Mouse (Mus musculus) forebrain, embryonic 15.5 days (tissue): Measurements from ENCODE around the gene Rpl37. TPM values are rescaled to one million over a fixed set of nuclear protein-coding genes. Genes with fewer than 3 reads are reported as not detected.

ENCODE experiments used
- ATAC-seq: fragments of 200-750 bp; cut with Nextera tagmentation; replicated peaks from 2 replicates; pipeline ENCODE4 v1.8.0; 2017; ENCODE audit warnings: mild to moderate bottlenecking, moderate TSS enrichment, moderate library complexity
- H3K27ac ChIP-seq: fragments of 300-500 bp; sonication (generic); replicated peaks from 2 replicates; pipeline ENCODE4 v1.5.1; 2015; ENCODE audit warnings: mild to moderate bottlenecking, inconsistent platforms
- H3K27me3 ChIP-seq: fragments of 300-500 bp; sonication (generic); 2 replicates; pipeline ENCODE4 v1.6.1; 2015; ENCODE audit warnings: inconsistent platforms
- H3K36me3 ChIP-seq: fragments of 300-500 bp; sonication (generic); 2 replicates; pipeline ENCODE4 v1.6.1; 2015; ENCODE audit warnings: mild to moderate bottlenecking, inconsistent platforms
- H3K4me1 ChIP-seq: fragments of 300-500 bp; sonication (generic); 2 replicates; pipeline ENCODE4 v1.6.1; 2015; ENCODE audit warnings: inconsistent platforms
- H3K4me2 ChIP-seq: fragments of 300-500 bp; sonication (generic); replicated peaks from 2 replicates; pipeline ENCODE4 v1.6.1; 2015; ENCODE audit warnings: mild to moderate bottlenecking, inconsistent platforms
- H3K4me3 ChIP-seq: fragments of 300-500 bp; sonication (generic); 2 replicates; pipeline ENCODE4 v1.5.1; 2015; ENCODE audit warnings: mild to moderate bottlenecking, inconsistent platforms
- H3K9ac ChIP-seq: fragments of 300-500 bp; sonication (generic); replicated peaks from 2 replicates; pipeline ENCODE4 v1.6.1; 2015; ENCODE audit warnings: mild to moderate bottlenecking, inconsistent platforms
- H3K9me3 ChIP-seq: fragments of 300-500 bp; sonication (generic); 2 replicates; pipeline ENCODE4 v1.6.1; 2016; ENCODE audit warnings: inconsistent platforms
- WGBS: fragments of 180-500 bp; shearing (Covaris S2); methylation state at CpG from one replicate; pipeline ENCODE4 v1.1.7; 2015; ENCODE audit warnings: mixed read lengths; 5-methylcytosine and 5-hydroxymethylcytosine counted together
- polyA plus RNA-seq: library from polyadenylated mRNA; unstranded; fragments of >200 nt; fragmentation: Nextera tagmentation; extraction: Ambion mirVana; gene quantifications from 2 replicates; pipeline ENCODE4 v1.2.1, GENCODE M21; 2015

Gene Rpl37
- 422 and 438 TPM in 2 replicates for polyA plus RNA-seq

DNA sequence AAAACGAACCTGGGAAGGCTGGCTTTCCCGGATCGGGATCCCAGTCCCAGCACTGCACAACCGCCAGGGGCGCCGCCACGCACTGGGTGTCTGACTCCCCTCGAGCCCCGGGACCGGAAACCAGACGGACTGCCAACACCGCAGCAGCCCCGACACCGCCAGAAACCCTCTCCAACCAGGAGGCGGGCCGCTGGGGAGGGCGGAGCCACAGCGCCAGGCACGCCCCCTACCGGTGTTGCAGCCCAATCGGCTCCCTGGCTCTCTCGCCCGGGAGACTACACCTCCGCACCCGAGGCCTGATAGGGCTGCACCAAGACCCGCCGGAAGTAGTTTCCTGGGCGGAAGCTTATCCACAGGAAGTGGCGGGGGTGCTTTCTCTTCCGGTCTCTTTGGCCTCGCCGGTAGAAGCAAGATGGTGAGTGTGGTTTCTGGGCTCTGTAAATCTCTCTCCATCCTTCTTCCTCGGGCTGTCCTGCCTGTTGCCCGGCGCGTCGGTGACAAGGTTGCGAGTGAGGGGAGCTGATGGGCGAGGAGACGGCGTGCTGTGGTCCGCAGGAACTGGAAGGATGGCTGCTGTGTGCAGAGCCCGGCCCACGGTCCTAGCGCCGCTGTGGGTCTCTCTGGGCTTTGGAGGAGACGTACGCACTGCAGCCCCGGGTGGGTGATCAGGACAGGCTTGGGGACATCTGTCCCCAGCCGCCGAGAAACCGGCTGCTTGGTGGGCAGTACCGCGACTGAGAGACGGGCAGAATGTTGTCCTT lies at the start of gene Rpl37:
Gene Rpl37 (plus strand): TSS at position 376 of the 761 bp plus-strand sequence.
- Histone ChIP-seq H3K27me3 (no peaks in the 10 kb centered on the region), H3K4me2 (peak within 1 kb of the TSS; percentile 81), H3K36me3 (peaks cover 36% of the 10 kb centered on the region), H3K9ac (peak within 1 kb of the TSS; percentile 99), H3K4me3 (peak within 1 kb of the TSS; percentile 97), H3K27ac (peak within 1 kb of the TSS; percentile 91), H3K4me1 (peaks cover 27% of the 10 kb centered on the region), H3K9me3 (no peaks in the 10 kb centered on the region)
- under 1% methylated on average over 55 of the region's 55 CpGs for WGBS
- ATAC-seq, result peak; percentile 99

DNA sequence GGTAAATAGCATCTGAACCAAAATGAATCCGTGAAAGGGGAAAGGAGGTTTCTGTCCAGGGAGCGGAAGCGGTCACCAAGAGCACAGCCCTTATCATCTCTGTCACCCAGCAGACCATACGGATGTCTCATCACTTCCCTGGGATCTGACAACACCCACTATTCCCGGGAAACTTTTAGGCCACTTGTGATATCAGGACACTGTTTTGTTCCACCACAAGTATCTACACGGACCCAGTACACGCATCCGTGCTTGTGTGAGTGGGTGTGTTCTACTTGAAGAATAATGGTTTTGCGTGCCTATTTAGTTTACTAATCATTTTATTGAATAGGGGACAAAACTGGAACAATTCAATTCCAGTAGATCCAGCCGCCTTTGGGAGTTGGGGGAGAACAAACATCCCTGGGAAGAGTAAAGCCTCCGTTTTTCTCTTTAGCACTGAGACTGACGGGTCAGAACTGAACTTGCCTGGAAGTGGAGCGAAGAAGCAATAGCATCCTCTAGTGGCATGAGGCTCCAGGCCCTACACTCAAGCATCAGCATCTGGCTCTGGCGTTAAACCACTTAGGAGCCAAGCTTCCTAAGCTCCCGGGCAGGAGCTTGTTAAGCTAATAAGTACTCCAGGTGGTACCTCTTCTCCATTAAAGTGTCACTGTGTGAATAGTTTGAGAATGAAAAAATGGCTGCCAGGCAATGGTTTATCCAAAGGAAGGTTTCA lies 47.5 kb upstream of the Rpl37 start:
- ATAC-seq, result peak; percentile 67; the same call in 1 of the 2 replicates
- H3K9me3 ChIP-seq, result no peaks in the 10 kb centered on the region
- H3K36me3 ChIP-seq, result no peaks in the 10 kb centered on the region
- H3K4me1 ChIP-seq, result no peaks in the 10 kb centered on the region
- H3K4me2 ChIP-seq, result no peak overlapping the region
- no peak overlapping the region for H3K4me3 ChIP-seq
- WGBS, result 59% methylated on average over 15 of the region's 15 CpGs
- H3K27ac ChIP-seq, result no peak overlapping the region
- no peaks in the 10 kb centered on the region for H3K27me3 ChIP-seq
- no peak overlapping the region for H3K9ac ChIP-seq

DNA sequence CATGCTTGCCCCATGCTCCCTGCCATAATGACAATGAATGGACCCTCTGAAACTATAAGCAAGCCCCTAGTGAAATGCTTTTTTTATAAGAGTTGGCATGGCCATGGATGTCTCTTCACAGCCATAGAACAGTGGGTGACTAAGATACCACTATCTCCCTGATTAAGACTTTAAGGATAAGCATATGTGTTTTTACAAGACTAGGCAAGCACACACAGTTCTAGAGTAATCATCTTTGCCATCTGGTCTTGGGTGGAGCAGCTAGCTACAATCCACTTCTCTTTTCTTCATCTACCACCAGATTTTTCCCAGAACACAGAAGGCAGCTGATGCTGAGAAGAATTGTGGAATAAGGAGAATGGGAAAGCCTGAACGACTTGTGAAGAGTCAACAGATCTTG lies 35.2 kb upstream of the Rpl37 start:
- H3K36me3 ChIP-seq, result no peaks in the 10 kb centered on the region
- H3K9me3 ChIP-seq, result no peaks in the 10 kb centered on the region
- no peak overlapping the region for H3K9ac ChIP-seq
- ATAC-seq, result no peak
- H3K4me2 ChIP-seq, result no peak overlapping the region
- no peak overlapping the region for H3K27ac ChIP-seq
- H3K4me1 ChIP-seq, result no peaks in the 10 kb centered on the region
- H3K27me3 ChIP-seq, result no peaks in the 10 kb centered on the region
- 76% methylated on average over 1 of the region's 1 CpGs for WGBS
- H3K4me3 ChIP-seq, result no peak overlapping the region

DNA sequence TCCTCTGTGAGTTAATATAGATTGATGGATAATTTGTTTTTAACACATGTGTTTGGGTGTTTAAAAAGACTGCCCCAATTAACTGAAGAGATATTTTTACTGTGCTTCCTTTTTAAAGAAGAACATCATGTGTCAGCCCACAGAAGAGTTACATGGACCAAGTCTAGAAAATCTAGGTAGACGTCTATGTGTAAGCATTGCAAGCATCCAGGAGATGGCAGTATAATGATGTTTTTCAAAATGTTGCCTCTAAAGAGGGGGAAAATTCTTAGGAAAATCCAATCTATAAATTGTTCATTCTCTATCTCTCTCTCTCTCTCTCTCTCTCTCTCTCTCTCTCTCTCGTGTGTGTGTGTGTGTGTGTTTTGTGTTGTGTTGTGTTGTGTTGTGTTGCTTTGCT lies 30.3 kb upstream of the Rpl37 start:
- H3K27ac ChIP-seq, result no peak overlapping the region
- H3K9ac ChIP-seq, result no peak overlapping the region
- WGBS, result 14% methylated on average over 2 of the region's 2 CpGs
- no peak overlapping the region for H3K4me3 ChIP-seq
- H3K36me3 ChIP-seq, result no peaks in the 10 kb centered on the region
- H3K9me3 ChIP-seq, result no peaks in the 10 kb centered on the region
- peak; percentile 35; the same call in 1 of the 2 replicates for ATAC-seq
- no peaks in the 10 kb centered on the region for H3K4me1 ChIP-seq
- H3K27me3 ChIP-seq, result no peaks in the 10 kb centered on the region
- no peak overlapping the region for H3K4me2 ChIP-seq

DNA sequence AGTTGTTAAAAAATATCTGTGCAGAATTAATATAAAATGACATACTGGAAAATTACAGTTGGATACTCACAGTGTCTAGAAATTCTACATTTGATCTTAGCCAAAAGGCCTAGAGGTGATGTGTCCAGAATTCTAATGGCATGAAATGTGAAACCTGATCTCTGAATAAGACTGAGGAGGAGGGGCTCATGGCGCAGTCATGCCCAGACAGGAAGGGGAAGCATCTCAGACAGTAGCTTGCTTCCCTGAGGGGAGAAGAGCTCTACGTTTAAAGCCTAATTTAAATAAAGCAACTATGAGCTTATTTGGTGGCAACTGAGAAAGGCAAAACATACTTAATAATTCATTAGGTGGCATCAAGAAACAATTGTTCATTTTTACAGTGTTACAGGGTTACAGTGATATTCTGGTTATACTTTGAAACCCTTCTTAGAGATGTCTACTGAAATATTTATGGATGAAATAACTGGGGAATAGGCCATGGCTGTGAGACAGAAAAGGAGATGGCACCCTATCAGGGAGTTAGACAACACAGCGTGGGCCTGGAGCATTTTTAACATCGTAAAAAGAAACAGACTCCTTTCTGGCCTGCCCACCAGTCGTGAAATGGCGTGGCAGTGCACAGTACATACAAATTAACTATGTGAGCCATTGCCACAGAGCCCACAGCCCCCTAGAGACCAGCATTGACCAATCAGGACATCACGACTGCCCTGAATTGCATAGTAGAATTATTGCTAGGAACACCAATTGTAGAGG lies 27.4 kb upstream of the Rpl37 start:
- no peak overlapping the region for H3K4me3 ChIP-seq
- no peak overlapping the region for H3K27ac ChIP-seq
- ATAC-seq, result no peak; the same call in 1 of the 2 replicates

DNA sequence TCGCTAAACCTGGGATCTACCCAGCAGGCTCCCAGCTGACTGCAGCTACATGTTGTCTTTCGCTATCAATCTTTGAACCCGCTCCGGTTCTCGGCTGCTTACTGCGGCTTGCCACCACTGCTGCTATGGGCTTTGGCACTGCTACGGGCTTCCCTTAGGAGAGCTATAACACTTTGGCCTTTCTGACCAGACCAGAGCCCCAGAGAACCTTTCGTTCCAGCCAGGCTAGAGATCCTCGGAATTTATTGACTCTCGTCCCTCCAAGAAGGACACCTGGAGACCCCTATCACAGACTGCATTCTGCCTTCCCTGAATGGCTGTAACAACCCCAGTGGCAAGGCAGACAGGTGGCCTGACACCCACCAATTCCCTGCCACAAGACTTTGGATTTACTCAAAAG lies 26.3 kb upstream of the Rpl37 start:
- no peaks in the 10 kb centered on the region for H3K36me3 ChIP-seq
- 96% methylated on average over 10 of the region's 10 CpGs for WGBS
- H3K4me3 ChIP-seq, result no peak overlapping the region
- no peaks in the 10 kb centered on the region for H3K4me1 ChIP-seq
- ATAC-seq, result no peak
- no peaks in the 10 kb centered on the region for H3K27me3 ChIP-seq
- H3K27ac ChIP-seq, result no peak overlapping the region
- no peak overlapping the region for H3K4me2 ChIP-seq
- no peak overlapping the region for H3K9ac ChIP-seq
- no peaks in the 10 kb centered on the region for H3K9me3 ChIP-seq

More for the DNA sequence above, 27.4 kb upstream of the Rpl37 start:
- no peaks in the 10 kb centered on the region for H3K36me3 ChIP-seq
- no peak overlapping the region for H3K4me2 ChIP-seq
- no peaks in the 10 kb centered on the region for H3K4me1 ChIP-seq
- WGBS, result 69% methylated on average over 7 of the region's 7 CpGs
- H3K9me3 ChIP-seq, result no peaks in the 10 kb centered on the region
- H3K27me3 ChIP-seq, result no peaks in the 10 kb centered on the region
- H3K9ac ChIP-seq, result no peak overlapping the region

DNA sequence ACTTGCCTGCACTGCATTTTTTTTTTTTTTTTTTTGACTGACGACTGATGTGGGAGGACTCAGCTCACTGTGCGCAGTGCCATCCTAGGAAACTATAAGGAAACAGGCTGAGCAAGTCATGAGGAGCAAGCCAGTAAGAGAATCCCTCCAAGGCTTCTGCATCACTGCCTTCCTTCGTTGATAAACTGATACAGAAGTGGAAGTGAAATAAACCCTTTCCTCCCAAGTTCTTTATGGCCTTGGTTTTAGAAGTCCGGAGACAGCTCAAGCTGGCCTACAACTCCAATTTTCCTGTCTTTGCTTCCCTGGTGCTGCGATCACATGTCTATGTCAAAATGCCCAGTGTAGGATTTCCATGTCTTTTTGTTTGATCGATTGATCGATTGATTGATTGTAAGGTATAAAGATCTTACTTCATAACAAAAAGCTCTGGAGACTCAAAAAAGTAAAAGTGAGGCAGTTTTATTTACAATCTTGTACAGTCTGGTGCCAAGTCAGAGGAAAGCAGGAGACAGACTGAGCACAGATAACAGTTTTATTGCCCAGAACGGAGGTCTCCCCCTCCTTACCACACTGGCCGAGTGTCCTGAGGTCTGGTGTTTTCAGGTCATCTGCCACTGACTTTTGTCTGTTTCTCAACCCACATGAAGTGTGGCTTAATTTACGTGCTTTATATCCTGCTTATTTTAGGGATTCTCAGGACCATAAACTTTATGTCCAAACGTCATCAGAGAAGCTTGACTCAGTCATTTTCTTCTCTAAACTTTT lies 20.7 kb upstream of the Rpl37 start:
- Histone ChIP-seq H3K4me3 (no peak overlapping the region), H3K4me1 (no peaks in the 10 kb centered on the region), H3K27ac (no peak overlapping the region), H3K4me2 (no peak overlapping the region), H3K27me3 (no peaks in the 10 kb centered on the region), H3K9ac (no peak overlapping the region), H3K36me3 (no peaks in the 10 kb centered on the region), H3K9me3 (no peaks in the 10 kb centered on the region)
- 92% methylated on average over 11 of the region's 11 CpGs for WGBS
- no peak for ATAC-seq

DNA sequence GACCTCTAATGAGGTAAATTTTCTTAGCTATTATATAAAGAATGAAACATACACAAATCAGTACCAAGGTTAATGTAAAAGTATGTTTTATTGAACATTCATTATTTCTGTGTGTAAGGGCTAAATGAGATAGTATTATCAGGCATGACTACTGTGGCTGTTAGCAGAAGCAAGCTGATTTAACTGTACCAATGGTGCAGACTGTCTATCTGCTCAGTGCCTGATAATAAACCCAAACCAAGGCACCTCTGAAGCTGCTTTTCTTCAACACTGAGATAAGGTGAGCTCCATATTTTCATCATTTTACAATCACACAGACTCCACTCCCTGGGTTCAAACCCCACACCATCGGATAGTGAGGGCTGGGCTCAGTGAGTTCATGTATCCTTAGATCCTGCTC lies 19.1 kb upstream of the Rpl37 start:
- Histone ChIP-seq H3K27me3 (no peaks in the 10 kb centered on the region), H3K9ac (no peak overlapping the region), H3K4me2 (no peak overlapping the region), H3K4me1 (no peaks in the 10 kb centered on the region), H3K4me3 (no peak overlapping the region), H3K36me3 (no peaks in the 10 kb centered on the region), H3K9me3 (no peaks in the 10 kb centered on the region), H3K27ac (no peak overlapping the region)
- 92% methylated on average over 1 of the region's 1 CpGs for WGBS
- no peak for ATAC-seq

DNA sequence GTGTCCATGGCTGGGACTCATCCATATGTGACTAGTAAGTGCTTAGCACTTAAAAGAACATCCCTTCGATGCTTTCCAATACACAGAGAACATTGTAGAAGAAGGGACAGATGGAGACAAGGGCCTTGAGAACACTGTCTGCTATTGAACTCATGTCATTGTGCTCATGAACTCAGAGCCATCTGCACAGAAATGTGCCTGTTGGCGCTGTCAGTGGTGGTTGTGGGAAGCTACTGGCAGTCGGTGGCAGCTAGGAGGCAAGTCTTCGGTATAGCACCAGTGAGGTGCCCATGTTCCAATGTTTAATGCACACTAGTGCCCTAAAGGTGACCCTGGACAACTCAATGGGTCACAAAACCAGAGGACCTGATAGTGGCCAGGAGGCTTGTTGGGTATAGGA lies 14.1 kb upstream of the Rpl37 start:
- no peak overlapping the region for H3K27ac ChIP-seq
- H3K4me3 ChIP-seq, result no peak overlapping the region
- no peaks in the 10 kb centered on the region for H3K9me3 ChIP-seq
- H3K36me3 ChIP-seq, result no peaks in the 10 kb centered on the region
- 96% methylated on average over 4 of the region's 4 CpGs for WGBS
- no peak for ATAC-seq
- H3K4me1 ChIP-seq, result no peaks in the 10 kb centered on the region
- no peaks in the 10 kb centered on the region for H3K27me3 ChIP-seq
- H3K9ac ChIP-seq, result no peak overlapping the region
- H3K4me2 ChIP-seq, result no peak overlapping the region

DNA sequence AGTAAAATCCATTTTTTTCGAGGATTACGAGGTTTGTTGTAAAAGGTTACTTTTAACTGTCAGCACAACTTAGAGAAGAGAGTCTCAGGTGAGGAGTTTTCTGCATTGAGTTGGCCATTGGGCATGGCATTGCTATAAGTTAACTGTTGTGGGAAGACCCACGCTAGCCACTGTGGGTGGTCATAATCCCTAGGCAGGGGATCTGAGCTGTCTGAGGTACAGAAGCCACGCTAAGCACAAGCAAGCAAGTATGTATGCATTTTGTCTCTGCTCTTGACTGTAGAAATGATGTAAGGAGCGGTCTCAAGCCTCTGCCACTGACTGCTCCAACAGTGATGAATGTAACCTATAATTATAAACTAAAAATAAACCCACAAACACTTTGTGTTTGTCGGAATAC lies 10.6 kb upstream of the Rpl37 start:
- no peak overlapping the region for H3K9ac ChIP-seq
- H3K27me3 ChIP-seq, result no peaks in the 10 kb centered on the region
- H3K4me3 ChIP-seq, result no peak overlapping the region
- H3K4me1 ChIP-seq, result no peaks in the 10 kb centered on the region
- no peaks in the 10 kb centered on the region for H3K9me3 ChIP-seq
- no peak overlapping the region for H3K4me2 ChIP-seq
- H3K27ac ChIP-seq, result no peak overlapping the region
- peak; percentile 11; the same call in 1 of the 2 replicates for ATAC-seq
- no peaks in the 10 kb centered on the region for H3K36me3 ChIP-seq
- WGBS, result 78% methylated on average over 6 of the region's 6 CpGs

DNA sequence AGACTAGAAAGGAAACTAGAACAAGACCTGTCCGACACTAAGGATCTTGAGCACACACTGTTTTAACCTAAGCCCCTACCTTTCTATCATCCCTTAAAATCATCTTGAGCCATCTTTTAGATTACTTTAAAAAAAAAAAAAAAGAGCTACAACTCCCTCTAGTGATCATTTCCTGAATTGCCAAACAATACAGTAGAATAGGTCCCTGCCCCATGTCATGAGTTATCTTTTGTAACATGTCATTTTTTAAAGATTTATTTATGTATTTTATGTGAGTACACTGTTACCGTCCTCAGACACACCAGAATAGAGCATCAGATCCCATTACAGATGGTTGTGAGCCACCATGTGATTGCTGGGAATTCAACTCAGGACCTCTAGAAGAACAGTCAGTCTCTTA lies 10.2 kb upstream of the Rpl37 start:
- no peaks in the 10 kb centered on the region for H3K27me3 ChIP-seq
- no peak overlapping the region for H3K9ac ChIP-seq
- no peaks in the 10 kb centered on the region for H3K4me1 ChIP-seq
- no peak overlapping the region for H3K4me3 ChIP-seq
- no peak overlapping the region for H3K4me2 ChIP-seq
- no peak overlapping the region for H3K27ac ChIP-seq
- peak; percentile 53; the same call in 1 of the 2 replicates for ATAC-seq
- no peaks in the 10 kb centered on the region for H3K9me3 ChIP-seq
- WGBS, result 57% methylated on average over 2 of the region's 2 CpGs
- no peaks in the 10 kb centered on the region for H3K36me3 ChIP-seq
